Mouse (Mus musculus): ENCODE data around the gene Ints7.

- no peak for TF ChIP-seq CTCF (IDR thresholded peaks at IDR 0.05; ENCODE audit: low read depth)
- TF ChIP-seq EP300 (IDR thresholded peaks at IDR 0.05; ENCODE audit: low read depth) = no peak
These were observed 45.7 kb downstream of the Ints7 start for GRCm38 (mm10) chr1:191621096-191621495.
